Mouse (Mus musculus): ENCODE data around the gene Otogl. TPM values are rescaled to one million over a fixed set of nuclear protein-coding genes. Genes with fewer than 3 reads are reported as not detected.

The Otogl gene
- polyA plus RNA-seq, 1 experiment, result 0.06 TPM

GRCm38 (mm10) chr10:107930471-107931021 is 18.6 kb upstream of the Otogl start:
- no peaks in the 10 kb centered on the region for H3K79me2 ChIP-seq (ENCODE audit: control insufficient read depth, insufficient read depth)
- TF ChIP-seq MAX (IDR thresholded peaks at IDR 0.05; ENCODE audit: low read depth) (no peak), MYOD1 (IDR thresholded peaks at IDR 0.05; ENCODE audit: control insufficient read depth in 1 of 3, insufficient read length in 2 of 3, low read depth in 2 of 3) (peak in 1 of 3 experiments; percentile 10), MYOG (IDR thresholded peaks at IDR 0.05; ENCODE audit: control insufficient read depth in 1 of 3, insufficient read depth in 1 of 3, insufficient read length in 2 of 3, low read depth in 2 of 3) (peak in 1 of 3 experiments; percentile 35), TCF3 (IDR thresholded peaks at IDR 0.05; ENCODE audit: insufficient read length, low read depth) (no peak), TCF12 (IDR thresholded peaks at IDR 0.05; ENCODE audit: insufficient read depth, poor library complexity, severe bottlenecking) (no peak), POLR2AphosphoS2 (IDR thresholded peaks at IDR 0.05; ENCODE audit: insufficient read length, low read depth) (no peak), E2F4 (IDR thresholded peaks at IDR 0.05; ENCODE audit: insufficient read depth) (no peak), REST (IDR thresholded peaks at IDR 0.05; ENCODE audit: insufficient read depth, insufficient read length) (no peak), USF1 (IDR thresholded peaks at IDR 0.05; ENCODE audit: low read depth) (no peak), SRF (IDR thresholded peaks at IDR 0.05; ENCODE audit: control insufficient read depth, insufficient read length, low read depth) (no peak), CEBPB (IDR thresholded peaks at IDR 0.05; ENCODE audit: insufficient read depth, poor library complexity, severe bottlenecking) (peak; percentile 74), POLR2A (IDR thresholded peaks at IDR 0.05; ENCODE audit: insufficient read length, low read depth) (no peak)
- H3K4me2 ChIP-seq (ENCODE audit: low read depth), result peak overlapping the region; percentile 52
- no peak overlapping the region for H3K4me3 ChIP-seq
- H3K27me3 ChIP-seq (ENCODE audit: control insufficient read depth, insufficient read depth, insufficient read length), result no peaks in the 10 kb centered on the region
- H3ac ChIP-seq (ENCODE audit: control insufficient read depth, insufficient read length), result no peak overlapping the region
- H3K36me3 ChIP-seq (ENCODE audit: control insufficient read depth, insufficient read depth), result no peaks in the 10 kb centered on the region

GRCm38 (mm10) chr10:107925306-107925705 is 13.4 kb upstream of the Otogl start:
- no peaks in the 10 kb centered on the region for H3K27me3 ChIP-seq (ENCODE audit: control insufficient read depth, insufficient read depth, insufficient read length)
- no peak overlapping the region for H3K4me2 ChIP-seq (ENCODE audit: low read depth)
- TF ChIP-seq E2F4 (IDR thresholded peaks at IDR 0.05; ENCODE audit: insufficient read depth) (no peak), SRF (IDR thresholded peaks at IDR 0.05; ENCODE audit: control insufficient read depth, insufficient read length, low read depth) (no peak), POLR2A (IDR thresholded peaks at IDR 0.05; ENCODE audit: insufficient read length, low read depth) (no peak), USF1 (IDR thresholded peaks at IDR 0.05; ENCODE audit: low read depth) (no peak)

GRCm38 (mm10) chr10:107923860-107924259 is 11.9 kb upstream of the Otogl start:
- Histone ChIP-seq H3K36me3 (ENCODE audit: control insufficient read depth, insufficient read depth) (no peaks in the 10 kb centered on the region), H3K27me3 (ENCODE audit: control insufficient read depth, insufficient read depth, insufficient read length) (no peaks in the 10 kb centered on the region), H3K4me2 (ENCODE audit: low read depth) (no peak overlapping the region), H3K79me2 (ENCODE audit: control insufficient read depth, insufficient read depth) (no peaks in the 10 kb centered on the region), H3ac (ENCODE audit: control insufficient read depth, insufficient read length) (no peak overlapping the region), H3K4me3 (no peak overlapping the region)
- TF ChIP-seq REST (IDR thresholded peaks at IDR 0.05; ENCODE audit: insufficient read depth, insufficient read length) (no peak), POLR2AphosphoS2 (IDR thresholded peaks at IDR 0.05; ENCODE audit: insufficient read length, low read depth) (no peak), TCF3 (IDR thresholded peaks at IDR 0.05; ENCODE audit: insufficient read length, low read depth) (no peak), USF1 (IDR thresholded peaks at IDR 0.05; ENCODE audit: low read depth) (peak; percentile 68), MAX (IDR thresholded peaks at IDR 0.05; ENCODE audit: low read depth) (no peak)

More at GRCm38 (mm10) chr10:107925306-107925705, 13.4 kb upstream of the Otogl start:
- no peaks in the 10 kb centered on the region for H3K79me2 ChIP-seq (ENCODE audit: control insufficient read depth, insufficient read depth)
- no peak overlapping the region for H3K4me3 ChIP-seq
- no peak overlapping the region for H3ac ChIP-seq (ENCODE audit: control insufficient read depth, insufficient read length)
- no peaks in the 10 kb centered on the region for H3K36me3 ChIP-seq (ENCODE audit: control insufficient read depth, insufficient read depth)

GRCm38 (mm10) chr10:107922750-107923149 is 10.8 kb upstream of the Otogl start:
- H3K36me3 ChIP-seq (ENCODE audit: control insufficient read depth, insufficient read depth), result no peaks in the 10 kb centered on the region
- no peak overlapping the region for H3K4me2 ChIP-seq (ENCODE audit: low read depth)
- TF ChIP-seq MYOG (IDR thresholded peaks at IDR 0.05; ENCODE audit: control insufficient read depth in 1 of 3, insufficient read depth in 1 of 3, insufficient read length in 2 of 3, low read depth in 2 of 3), result no peak
- no peak for TF ChIP-seq USF1 (IDR thresholded peaks at IDR 0.05; ENCODE audit: low read depth)
- TF ChIP-seq MAX (IDR thresholded peaks at IDR 0.05; ENCODE audit: low read depth), result no peak
- TF ChIP-seq CEBPB (IDR thresholded peaks at IDR 0.05; ENCODE audit: insufficient read depth, poor library complexity, severe bottlenecking), result no peak
- TF ChIP-seq POLR2A (IDR thresholded peaks at IDR 0.05; ENCODE audit: insufficient read length, low read depth), result no peak
- TF ChIP-seq POLR2AphosphoS2 (IDR thresholded peaks at IDR 0.05; ENCODE audit: insufficient read length, low read depth), result no peak
- TF ChIP-seq SRF (IDR thresholded peaks at IDR 0.05; ENCODE audit: control insufficient read depth, insufficient read length, low read depth), result no peak
- TF ChIP-seq E2F4 (IDR thresholded peaks at IDR 0.05; ENCODE audit: insufficient read depth), result no peak
- TF ChIP-seq TCF3 (IDR thresholded peaks at IDR 0.05; ENCODE audit: insufficient read length, low read depth), result no peak
- no peak for TF ChIP-seq TCF12 (IDR thresholded peaks at IDR 0.05; ENCODE audit: insufficient read depth, poor library complexity, severe bottlenecking)
- TF ChIP-seq REST (IDR thresholded peaks at IDR 0.05; ENCODE audit: insufficient read depth, insufficient read length), result no peak
- TF ChIP-seq MYOD1 (IDR thresholded peaks at IDR 0.05; ENCODE audit: control insufficient read depth in 1 of 3, insufficient read length in 2 of 3, low read depth in 2 of 3), result no peak
- no peak overlapping the region for H3ac ChIP-seq (ENCODE audit: control insufficient read depth, insufficient read length)
- no peaks in the 10 kb centered on the region for H3K79me2 ChIP-seq (ENCODE audit: control insufficient read depth, insufficient read depth)
- H3K4me3 ChIP-seq, result no peak overlapping the region
- H3K27me3 ChIP-seq (ENCODE audit: control insufficient read depth, insufficient read depth, insufficient read length), result no peaks in the 10 kb centered on the region

- Histone ChIP-seq H3K4me3 (no peak overlapping the region), H3K36me3 (ENCODE audit: control insufficient read depth, insufficient read depth) (no peaks in the 10 kb centered on the region), H3K27me3 (ENCODE audit: control insufficient read depth, insufficient read depth, insufficient read length) (no peaks in the 10 kb centered on the region), H3K79me2 (ENCODE audit: control insufficient read depth, insufficient read depth) (no peaks in the 10 kb centered on the region), H3ac (ENCODE audit: control insufficient read depth, insufficient read length) (no peak overlapping the region), H3K4me2 (ENCODE audit: low read depth) (no peak overlapping the region)
- TF ChIP-seq TCF3 (IDR thresholded peaks at IDR 0.05; ENCODE audit: insufficient read length, low read depth) (no peak), MAX (IDR thresholded peaks at IDR 0.05; ENCODE audit: low read depth) (no peak), TCF12 (IDR thresholded peaks at IDR 0.05; ENCODE audit: insufficient read depth, poor library complexity, severe bottlenecking) (no peak), POLR2A (IDR thresholded peaks at IDR 0.05; ENCODE audit: insufficient read length, low read depth) (no peak), REST (IDR thresholded peaks at IDR 0.05; ENCODE audit: insufficient read depth, insufficient read length) (no peak), E2F4 (IDR thresholded peaks at IDR 0.05; ENCODE audit: insufficient read depth) (no peak), MYOD1 (IDR thresholded peaks at IDR 0.05; ENCODE audit: control insufficient read depth in 1 of 3, insufficient read length in 2 of 3, low read depth in 2 of 3) (no peak), USF1 (IDR thresholded peaks at IDR 0.05; ENCODE audit: low read depth) (no peak), SRF (IDR thresholded peaks at IDR 0.05; ENCODE audit: control insufficient read depth, insufficient read length, low read depth) (no peak), POLR2AphosphoS2 (IDR thresholded peaks at IDR 0.05; ENCODE audit: insufficient read length, low read depth) (no peak), MYOG (IDR thresholded peaks at IDR 0.05; ENCODE audit: control insufficient read depth in 1 of 3, insufficient read depth in 1 of 3, insufficient read length in 2 of 3, low read depth in 2 of 3) (no peak), CEBPB (IDR thresholded peaks at IDR 0.05; ENCODE audit: insufficient read depth, poor library complexity, severe bottlenecking) (no peak)
These were observed 9.6 kb upstream of the Otogl start for GRCm38 (mm10) chr10:107921549-107921948.

Data from myocyte (in vitro differentiated cells).